Mouse (Mus musculus) C2C12 (cell line): ENCODE data around the gene Syngr1.

Experiments used
- CEBPB ChIP-seq: IDR thresholded peaks from one replicate; pipeline ENCODE4 v1.6.1; 2011; ENCODE audit warnings: low read depth, mild to moderate bottlenecking, control low read depth, moderate library complexity
- CTCF ChIP-seq: IDR thresholded peaks from one replicate; pipeline ENCODE4 v1.5.1; 2011; ENCODE audit not compliant: control insufficient read depth, insufficient read depth, insufficient read length

- TF ChIP-seq CTCF (no peak), CEBPB (no peak)
Observed at GRCm38 (mm10) chr15:80051782-80052181, 39.4 kb upstream of the Syngr1 start.
